Mouse (Mus musculus) thymus, postnatal 4 days (tissue): Measurements from ENCODE around the gene Plekha5.
"Not testable (repeated sequence)": the region's sequence is repeated elsewhere in the genome, so short reads cannot be mapped to it uniquely, and the experiment has no call there.

Source experiments
- DNase-seq: peaks from one replicate; pipeline ENCODE4 v3.0.0; 2021

Gene Plekha5

GRCm38 (mm10) chr6:140490921-140491537, 67.2 kb downstream of the Plekha5 start:
- peak; percentile 45 for DNase-seq

GRCm38 (mm10) chr6:140492043-140492442, 68.2 kb downstream of the Plekha5 start:
- no peak for DNase-seq

- DNase-seq = no peak
Observed at GRCm38 (mm10) chr6:140498074-140498473, 74.2 kb downstream of the Plekha5 start.

- DNase-seq = no peak
Observed at GRCm38 (mm10) chr6:140498958-140499357, 75.1 kb downstream of the Plekha5 start.

- not testable (repeated sequence) for DNase-seq
Observed at GRCm38 (mm10) chr6:140500829-140501228, 77.0 kb downstream of the Plekha5 start.

GRCm38 (mm10) chr6:140501841-140502240, 78.0 kb downstream of the Plekha5 start:
- DNase-seq = no peak

GRCm38 (mm10) chr6:140504796-140505195, 80.9 kb downstream of the Plekha5 start:
- DNase-seq = no peak

GRCm38 (mm10) chr6:140507605-140508004, 83.8 kb downstream of the Plekha5 start:
- DNase-seq = no peak

GRCm38 (mm10) chr6:140508475-140509150, 84.8 kb downstream of the Plekha5 start:
- DNase-seq = no peak

- no peak for DNase-seq
Observed at GRCm38 (mm10) chr6:140509151-140509530, 85.3 kb downstream of the Plekha5 start.

- DNase-seq = no peak
Observed at GRCm38 (mm10) chr6:140512016-140512415, 88.2 kb downstream of the Plekha5 start.

GRCm38 (mm10) chr6:140512427-140512826, 88.6 kb downstream of the Plekha5 start:
- DNase-seq = no peak

GRCm38 (mm10) chr6:140514205-140515110, 90.6 kb downstream of the Plekha5 start:
- peak; percentile 56 for DNase-seq

- no peak for DNase-seq
Observed at GRCm38 (mm10) chr6:140515550-140515949, 91.7 kb downstream of the Plekha5 start.

GRCm38 (mm10) chr6:140516202-140516601, 92.3 kb downstream of the Plekha5 start:
- no peak for DNase-seq

- DNase-seq = peak; percentile 83
Observed at GRCm38 (mm10) chr6:140517188-140517587, 93.3 kb downstream of the Plekha5 start.

- no peak for DNase-seq
Observed at GRCm38 (mm10) chr6:140519019-140519418, 95.2 kb downstream of the Plekha5 start.

- DNase-seq = no peak
Observed at GRCm38 (mm10) chr6:140519488-140520159, 95.8 kb downstream of the Plekha5 start.

GRCm38 (mm10) chr6:140520961-140521360, 97.1 kb downstream of the Plekha5 start:
- no peak for DNase-seq

- no peak for DNase-seq
Observed at GRCm38 (mm10) chr6:140521832-140522231, 98.0 kb downstream of the Plekha5 start.

- DNase-seq = no peak
Observed at GRCm38 (mm10) chr6:140523600-140523999, 99.7 kb downstream of the Plekha5 start.

GRCm38 (mm10) chr6:140528414-140528813, 104.6 kb downstream of the Plekha5 start:
- no peak for DNase-seq

- DNase-seq = not testable (repeated sequence)
Observed at GRCm38 (mm10) chr6:140532858-140533257, 109.0 kb downstream of the Plekha5 start.
